Mouse (Mus musculus) urinary bladder, postnatal 14 days (tissue): ENCODE results near the gene Rdm1.

Experiments used
- DNase-seq: peaks from one replicate; pipeline ENCODE4 v3.0.0; 2021; ENCODE audit warnings: low spot score

The Rdm1 gene

GRCm38 (mm10) chr11:101657886-101658750, 31.1 kb downstream of the Rdm1 start:
- DNase-seq: peak; percentile 84

GRCm38 (mm10) chr11:101658751-101659558, 32.0 kb downstream of the Rdm1 start:
- peak; percentile 67 for DNase-seq

GRCm38 (mm10) chr11:101661191-101661590, 34.2 kb downstream of the Rdm1 start:
- no peak for DNase-seq

- no peak for DNase-seq
These were observed 34.8 kb downstream of the Rdm1 start for GRCm38 (mm10) chr11:101661786-101662185.

GRCm38 (mm10) chr11:101663229-101664027, 36.4 kb downstream of the Rdm1 start:
- DNase-seq: no peak

GRCm38 (mm10) chr11:101664825-101665635, 38.0 kb downstream of the Rdm1 start, which contains the start of gene Arl4d:
Gene Arl4d (plus strand): TSS chr11:101665541.
- DNase-seq: peak; percentile 96

GRCm38 (mm10) chr11:101665636-101665992, 38.6 kb downstream of the Rdm1 start:
- DNase-seq: no peak

GRCm38 (mm10) chr11:101666626-101667345, 39.8 kb downstream of the Rdm1 start:
- peak; percentile 24 for DNase-seq

GRCm38 (mm10) chr11:101667871-101668532, 41.0 kb downstream of the Rdm1 start:
- DNase-seq: peak; percentile 52

GRCm38 (mm10) chr11:101668546-101669261, 41.7 kb downstream of the Rdm1 start:
- peak; percentile 47 for DNase-seq

GRCm38 (mm10) chr11:101670334-101670733, 43.3 kb downstream of the Rdm1 start:
- DNase-seq: no peak

- no peak for DNase-seq
These were observed 44.3 kb downstream of the Rdm1 start for GRCm38 (mm10) chr11:101671255-101671654.

- DNase-seq: peak; percentile 39
These were observed 46.1 kb downstream of the Rdm1 start for GRCm38 (mm10) chr11:101673010-101673642.

- no peak for DNase-seq
These were observed 47.1 kb downstream of the Rdm1 start for GRCm38 (mm10) chr11:101674106-101674505.

- no peak for DNase-seq
These were observed 48.4 kb downstream of the Rdm1 start for GRCm38 (mm10) chr11:101675349-101675748.

GRCm38 (mm10) chr11:101677655-101678054, 50.7 kb downstream of the Rdm1 start:
- no peak for DNase-seq

- no peak for DNase-seq
These were observed 51.8 kb downstream of the Rdm1 start for GRCm38 (mm10) chr11:101678770-101679169.

GRCm38 (mm10) chr11:101679907-101680306, 52.9 kb downstream of the Rdm1 start:
- DNase-seq: no peak
